Mouse (Mus musculus): Measurements from ENCODE around the gene Vash1. TPM values are rescaled to one million over a fixed set of nuclear protein-coding genes. Genes with fewer than 3 reads are reported as not detected.

Vash1 gene
- polyA plus RNA-seq, 1 experiment from 2014 or later: 14.2 TPM

GRCm38 (mm10) chr12:86668404-86668803, 10.1 kb upstream of the Vash1 start:
- Histone ChIP-seq H3K4me3 (ENCODE audit: low read depth, low read length) (no peak overlapping the region), H3K4me1 (ENCODE audit: insufficient read depth) (no peaks in the 10 kb centered on the region), H3K27ac (ENCODE audit: low read depth) (no peak overlapping the region), H3K9me3 (ENCODE audit: low read depth, low read length) (no peaks in the 10 kb centered on the region), H3K36me3 (ENCODE audit: insufficient read depth) (no peaks in the 10 kb centered on the region), H3K27me3 (ENCODE audit: insufficient read depth, low read length) (no peaks in the 10 kb centered on the region), H3K4me2 (no peak overlapping the region), H3K9ac (no peak overlapping the region)
- ATAC-seq (ENCODE audit: insufficient read depth) (no peak), DNase-seq (no peak)
- no peak for TF ChIP-seq CTCF (IDR thresholded peaks at IDR 0.05; ENCODE audit: low read depth)
- 91% methylated on average over 2 of the region's 2 CpGs for WGBS

GRCm38 (mm10) chr12:86672105-86672504, 6.4 kb upstream of the Vash1 start:
- Histone ChIP-seq H3K4me2 (no peak overlapping the region), H3K9ac (no peak overlapping the region), H3K4me1 (ENCODE audit: insufficient read depth) (no peaks in the 10 kb centered on the region), H3K36me3 (ENCODE audit: insufficient read depth) (no peaks in the 10 kb centered on the region), H3K4me3 (ENCODE audit: low read depth, low read length) (no peak overlapping the region), H3K27me3 (ENCODE audit: insufficient read depth, low read length) (no peaks in the 10 kb centered on the region), H3K9me3 (ENCODE audit: low read depth, low read length) (no peaks in the 10 kb centered on the region), H3K27ac (ENCODE audit: low read depth) (no peak overlapping the region)
- WGBS: 67% methylated on average over 4 of the region's 4 CpGs
- ATAC-seq (ENCODE audit: insufficient read depth): no peak
- no peak for DNase-seq
- TF ChIP-seq CTCF (IDR thresholded peaks at IDR 0.05; ENCODE audit: low read depth): no peak

DNA sequence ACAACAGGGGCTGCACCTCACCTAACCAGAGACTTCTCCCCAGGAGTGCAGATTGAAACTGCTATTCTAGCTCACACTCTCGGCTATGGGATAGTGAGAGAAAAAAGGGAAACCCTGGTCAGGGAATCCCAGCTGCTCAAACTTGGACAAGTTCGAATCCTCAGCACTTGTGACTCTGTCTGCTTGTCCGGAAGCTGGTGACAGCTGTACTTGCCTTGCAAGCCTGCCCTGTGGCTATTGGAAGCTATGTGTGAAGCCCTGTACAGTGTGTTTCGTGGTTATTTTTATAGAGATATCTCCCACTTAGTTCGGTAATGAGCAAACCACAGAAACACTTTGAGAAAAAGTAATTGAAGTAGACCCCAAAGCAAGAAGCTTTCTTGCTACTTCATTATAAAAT, 6.0 kb upstream of the Vash1 start:
- ATAC-seq (ENCODE audit: insufficient read depth): no peak

GRCm38 (mm10) chr12:86679546-86679930, 1.0 kb downstream of the Vash1 start:
- H3K27ac ChIP-seq (ENCODE audit: low read depth): peak overlapping the region; percentile 78; the same call in 1 of the 2 replicates
- DNase-seq (no peak), ATAC-seq (ENCODE audit: insufficient read depth) (peak; percentile 21; the same call in 1 of the 2 replicates)
- H3K9me3 ChIP-seq (ENCODE audit: low read depth, low read length): no peaks in the 10 kb centered on the region
- H3K4me1 ChIP-seq (ENCODE audit: insufficient read depth): peaks cover 7% of the 10 kb centered on the region; the same call in 1 of the 2 replicates
- H3K4me2 ChIP-seq: peak overlapping the region; percentile 99
- 2% methylated on average over 9 of the region's 9 CpGs for WGBS
- H3K36me3 ChIP-seq (ENCODE audit: insufficient read depth): no peaks in the 10 kb centered on the region
- peak overlapping the region; percentile 80 for H3K9ac ChIP-seq
- H3K4me3 ChIP-seq (ENCODE audit: low read depth, low read length): peak overlapping the region; percentile 77
- no peaks in the 10 kb centered on the region for H3K27me3 ChIP-seq (ENCODE audit: insufficient read depth, low read length)
- no peak for TF ChIP-seq CTCF (IDR thresholded peaks at IDR 0.05; ENCODE audit: low read depth)

More for the DNA sequence above, 6.0 kb upstream of the Vash1 start:
- Histone ChIP-seq H3K27ac (ENCODE audit: low read depth) (no peak overlapping the region), H3K4me1 (ENCODE audit: insufficient read depth) (no peaks in the 10 kb centered on the region), H3K27me3 (ENCODE audit: insufficient read depth, low read length) (no peaks in the 10 kb centered on the region), H3K9ac (no peak overlapping the region), H3K36me3 (ENCODE audit: insufficient read depth) (no peaks in the 10 kb centered on the region), H3K9me3 (ENCODE audit: low read depth, low read length) (no peaks in the 10 kb centered on the region), H3K4me3 (ENCODE audit: low read depth, low read length) (no peak overlapping the region), H3K4me2 (no peak overlapping the region)
- TF ChIP-seq CTCF (IDR thresholded peaks at IDR 0.05; ENCODE audit: low read depth): no peak
- 76% methylated on average over 5 of the region's 5 CpGs for WGBS
- DNase-seq: no peak

GRCm38 (mm10) chr12:86679991-86680491, 1.5 kb downstream of the Vash1 start:
- peaks cover 7% of the 10 kb centered on the region; the same call in 1 of the 2 replicates for H3K4me1 ChIP-seq (ENCODE audit: insufficient read depth)
- no peaks in the 10 kb centered on the region for H3K36me3 ChIP-seq (ENCODE audit: insufficient read depth)
- ATAC-seq (ENCODE audit: insufficient read depth) (no peak), DNase-seq (no peak)
- peak overlapping the region; percentile 99 for H3K4me2 ChIP-seq
- H3K9ac ChIP-seq: peak overlapping the region; percentile 80
- H3K9me3 ChIP-seq (ENCODE audit: low read depth, low read length): no peaks in the 10 kb centered on the region
- TF ChIP-seq CTCF (IDR thresholded peaks at IDR 0.05; ENCODE audit: low read depth): no peak
- peak overlapping the region; percentile 67 for H3K27ac ChIP-seq (ENCODE audit: low read depth)
- 29% methylated on average over 12 of the region's 12 CpGs for WGBS
- H3K27me3 ChIP-seq (ENCODE audit: insufficient read depth, low read length): no peaks in the 10 kb centered on the region
- H3K4me3 ChIP-seq (ENCODE audit: low read depth, low read length): peak overlapping the region; percentile 77

DNA sequence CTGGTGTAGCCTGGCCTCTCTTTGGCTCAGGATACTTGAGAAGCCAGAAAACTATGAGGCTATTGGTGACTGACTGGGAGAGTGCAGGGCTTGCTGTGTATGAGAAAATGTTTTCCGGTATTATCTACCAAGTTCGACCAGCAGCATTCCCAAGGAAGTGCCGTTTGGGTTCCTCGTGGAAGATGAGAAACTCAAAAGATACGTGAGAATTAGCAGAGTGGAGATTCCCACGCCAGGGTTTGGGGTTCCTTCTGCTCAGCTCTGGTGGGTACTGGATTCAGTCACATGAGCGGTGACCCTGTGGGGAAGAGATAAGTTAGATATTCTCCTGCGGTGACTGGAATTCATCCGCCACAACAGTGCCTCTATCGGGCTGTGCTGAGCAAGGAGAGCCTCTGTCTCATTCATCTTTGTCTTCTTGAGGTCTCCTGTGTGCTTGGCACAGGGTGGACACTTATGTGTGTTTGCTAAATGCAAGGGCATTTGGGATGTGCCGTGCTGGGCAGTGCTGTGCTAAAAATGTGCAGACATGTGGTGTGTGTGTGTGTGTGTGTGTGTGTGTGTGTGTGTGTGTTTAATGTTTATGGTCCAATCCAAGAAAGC, 2.2 kb downstream of the Vash1 start:
- ATAC-seq (ENCODE audit: insufficient read depth): no peak
- no peaks in the 10 kb centered on the region for H3K27me3 ChIP-seq (ENCODE audit: insufficient read depth, low read length)
- TF ChIP-seq CTCF (IDR thresholded peaks at IDR 0.05; ENCODE audit: low read depth): 0 out of 2 replicates have a peak, but pooled peaks have one; percentile 12
- peak overlapping the region; percentile 67 for H3K27ac ChIP-seq (ENCODE audit: low read depth)
- 20% methylated on average over 11 of the region's 11 CpGs for WGBS
- peak overlapping the region; percentile 77 for H3K4me3 ChIP-seq (ENCODE audit: low read depth, low read length)
- DNase-seq: no peak
- H3K4me1 ChIP-seq (ENCODE audit: insufficient read depth): peaks cover 7% of the 10 kb centered on the region; the same call in 1 of the 2 replicates
- no peaks in the 10 kb centered on the region for H3K36me3 ChIP-seq (ENCODE audit: insufficient read depth)
- peak overlapping the region; percentile 80 for H3K9ac ChIP-seq
- no peaks in the 10 kb centered on the region for H3K9me3 ChIP-seq (ENCODE audit: low read depth, low read length)
- peak overlapping the region; percentile 99 for H3K4me2 ChIP-seq

GRCm38 (mm10) chr12:86681626-86682025, 3.1 kb downstream of the Vash1 start:
- H3K4me3 ChIP-seq (ENCODE audit: low read depth, low read length): 0 out of 2 replicates have a peak overlapping the region, but pooled peaks have one; percentile 4

More at GRCm38 (mm10) chr12:86681626-86682025, 3.1 kb downstream of the Vash1 start:
- ATAC-seq (ENCODE audit: insufficient read depth): no peak
- no peak for TF ChIP-seq CTCF (IDR thresholded peaks at IDR 0.05; ENCODE audit: low read depth)
- Histone ChIP-seq H3K9ac (no peak overlapping the region; the same call in 1 of the 2 replicates), H3K27ac (ENCODE audit: low read depth) (no peak overlapping the region), H3K36me3 (ENCODE audit: insufficient read depth) (0 out of 2 replicates have a peak, but pooled peaks cover 3% of the 10 kb centered on the region), H3K4me2 (peak overlapping the region; percentile 99), H3K9me3 (ENCODE audit: low read depth, low read length) (no peaks in the 10 kb centered on the region), H3K4me1 (ENCODE audit: insufficient read depth) (peaks cover 8% of the 10 kb centered on the region; the same call in 1 of the 2 replicates), H3K27me3 (ENCODE audit: insufficient read depth, low read length) (no peaks in the 10 kb centered on the region)
- no peak for DNase-seq
- 78% methylated on average over 9 of the region's 9 CpGs for WGBS

All from lung, embryonic 14.5 days (tissue).